Mouse (Mus musculus): ENCODE measurements around the gene Bcl3. TPM values are rescaled to one million over a fixed set of nuclear protein-coding genes. Genes with fewer than 3 reads are reported as not detected.
"Not testable (repeated sequence)": the region's sequence is repeated elsewhere in the genome, so short reads cannot be mapped to it uniquely, and the experiment has no call there.

The Bcl3 gene
- polyA plus RNA-seq, 1 experiment from 2014 or later = 9.2 TPM

DNA sequence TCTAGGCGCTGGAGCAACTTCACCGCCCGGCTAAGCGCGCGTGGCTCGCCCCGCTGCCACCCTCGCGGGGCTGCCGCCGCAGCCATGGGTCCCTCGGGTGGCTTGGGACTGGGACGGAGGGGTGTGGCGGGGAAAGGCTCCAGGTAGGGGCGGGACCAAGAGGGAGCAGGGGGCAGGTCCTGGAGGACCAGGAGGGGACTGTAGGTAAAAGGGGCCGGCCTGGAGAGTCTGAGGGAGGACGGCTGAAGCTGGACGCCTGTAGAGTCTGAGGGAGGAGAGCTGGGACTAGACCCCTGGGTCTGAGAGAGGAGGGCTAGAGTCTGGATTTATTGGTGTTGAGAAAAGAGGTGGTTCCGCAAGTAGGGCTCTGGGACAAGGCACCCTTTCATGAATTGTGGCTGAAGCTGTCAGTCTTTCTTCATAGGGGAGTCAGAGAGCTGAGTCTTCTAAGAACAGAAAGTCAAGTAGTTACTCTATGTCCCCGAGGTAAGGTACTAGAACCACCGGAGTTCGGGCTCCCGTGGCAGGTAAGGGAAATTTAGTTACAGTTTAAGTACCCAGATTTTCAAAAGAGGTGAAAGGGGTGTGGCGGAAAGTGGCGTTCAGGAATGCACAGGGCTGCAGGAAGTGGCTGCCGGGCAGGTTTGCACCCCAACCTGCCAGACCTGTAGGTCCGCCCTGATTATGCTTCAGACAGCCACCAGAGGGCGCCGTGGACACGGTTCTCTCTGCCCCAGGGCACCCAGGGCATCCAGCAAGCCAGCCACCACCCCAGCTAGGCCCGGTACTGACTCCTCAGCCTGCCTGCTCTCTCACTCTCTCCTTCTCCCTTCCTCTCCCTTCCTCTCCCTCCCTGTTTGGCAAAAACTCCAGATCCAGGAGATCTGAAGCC lies 25.6 kb downstream of the Bcl3 start, which contains the start of gene Cblc:
TSS of gene Cblc (minus strand) at position 113 of the 892 bp plus-strand sequence.
- H3K4me2 ChIP-seq (ENCODE audit: low read depth, low read length) = peak within 1 kb of the TSS; percentile 59
- H3K9me3 ChIP-seq (replicated peaks; ENCODE audit: control insufficient read depth, low read length) = no peaks in the 10 kb centered on the region
- H3K27me3 ChIP-seq (ENCODE audit: control insufficient read depth, insufficient read depth, low read length) = no peaks in the 10 kb centered on the region
- peaks cover 3% of the 10 kb centered on the region for H3K4me1 ChIP-seq (ENCODE audit: control insufficient read depth, insufficient read depth, low read length)
- peak; percentile 90 for ATAC-seq (ENCODE audit: insufficient read depth, low FRiP score)
- no peaks in the 10 kb centered on the region for H3K36me3 ChIP-seq (ENCODE audit: control insufficient read depth, insufficient read depth, low read length)
- WGBS = 2% methylated on average over 32 of the region's 32 CpGs
- peak within 1 kb of the TSS; percentile 53 for H3K4me3 ChIP-seq (replicated peaks; ENCODE audit: low read length)
- peak within 1 kb of the TSS; percentile 95 for H3K27ac ChIP-seq (ENCODE audit: low read length)
- H3K9ac ChIP-seq (ENCODE audit: low read length) = peak within 1 kb of the TSS; percentile 76

DNA sequence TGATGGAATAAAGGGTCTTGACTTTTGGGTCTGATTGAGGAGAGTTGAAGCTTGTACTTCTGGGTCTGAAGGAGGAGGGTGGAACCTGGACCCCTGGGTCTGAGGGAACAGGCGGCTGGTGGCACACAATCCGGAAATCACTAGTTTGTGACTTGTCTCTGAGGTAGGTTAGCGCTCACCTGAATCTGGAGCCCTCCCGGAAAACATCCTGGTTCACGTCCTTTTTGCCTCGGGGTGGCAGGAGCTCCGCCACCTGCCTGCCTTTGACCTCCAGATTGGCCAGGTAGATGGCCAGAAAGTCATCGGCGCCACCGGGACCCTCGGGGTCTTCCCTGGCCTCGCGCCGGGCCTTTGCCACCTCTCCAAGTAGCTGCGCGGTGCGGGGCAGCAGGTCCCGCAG lies 26.3 kb downstream of the Bcl3 start:
- Histone ChIP-seq H3K9me3 (replicated peaks; ENCODE audit: control insufficient read depth, low read length) (no peaks in the 10 kb centered on the region), H3K9ac (ENCODE audit: low read length) (peak overlapping the region; percentile 76), H3K27ac (ENCODE audit: low read length) (peak overlapping the region; percentile 95), H3K4me1 (ENCODE audit: control insufficient read depth, insufficient read depth, low read length) (peaks cover 3% of the 10 kb centered on the region), H3K4me2 (ENCODE audit: low read depth, low read length) (peak overlapping the region; percentile 59), H3K27me3 (ENCODE audit: control insufficient read depth, insufficient read depth, low read length) (no peaks in the 10 kb centered on the region), H3K4me3 (replicated peaks; ENCODE audit: low read length) (peak overlapping the region; percentile 53), H3K36me3 (ENCODE audit: control insufficient read depth, insufficient read depth, low read length) (no peaks in the 10 kb centered on the region)
- no peak for ATAC-seq (ENCODE audit: insufficient read depth, low FRiP score)
- 12% methylated on average over 18 of the region's 18 CpGs for WGBS

DNA sequence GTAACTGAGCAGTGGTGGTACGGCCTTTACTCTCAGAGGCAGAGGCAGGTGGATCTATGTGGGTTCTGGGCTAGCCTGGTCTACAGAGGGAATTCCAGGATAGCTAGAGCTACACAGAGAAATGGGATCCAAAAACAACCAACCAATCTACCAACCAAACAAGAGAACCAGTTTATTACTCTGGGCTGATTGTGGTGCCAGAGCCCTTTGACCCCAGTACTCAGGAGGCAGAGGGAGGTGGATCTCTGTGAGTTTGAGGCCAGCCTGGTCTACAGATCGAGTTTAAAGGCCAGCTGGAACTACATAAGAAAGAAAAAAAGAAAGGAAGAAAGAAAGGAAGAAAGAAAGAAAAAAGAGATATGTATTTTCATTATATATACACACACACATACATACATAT lies 27.3 kb downstream of the Bcl3 start:
- Histone ChIP-seq H3K4me2 (ENCODE audit: low read depth, low read length) (no peak overlapping the region), H3K4me1 (ENCODE audit: control insufficient read depth, insufficient read depth, low read length) (peaks cover 3% of the 10 kb centered on the region), H3K27me3 (ENCODE audit: control insufficient read depth, insufficient read depth, low read length) (no peaks in the 10 kb centered on the region), H3K36me3 (ENCODE audit: control insufficient read depth, insufficient read depth, low read length) (no peaks in the 10 kb centered on the region), H3K9ac (ENCODE audit: low read length) (no peak overlapping the region), H3K27ac (ENCODE audit: low read length) (no peak overlapping the region), H3K9me3 (replicated peaks; ENCODE audit: control insufficient read depth, low read length) (no peaks in the 10 kb centered on the region), H3K4me3 (replicated peaks; ENCODE audit: low read length) (no peak overlapping the region)
- no peak for ATAC-seq (ENCODE audit: insufficient read depth, low FRiP score)
- WGBS = 63% methylated on average over 2 of the region's 2 CpGs

DNA sequence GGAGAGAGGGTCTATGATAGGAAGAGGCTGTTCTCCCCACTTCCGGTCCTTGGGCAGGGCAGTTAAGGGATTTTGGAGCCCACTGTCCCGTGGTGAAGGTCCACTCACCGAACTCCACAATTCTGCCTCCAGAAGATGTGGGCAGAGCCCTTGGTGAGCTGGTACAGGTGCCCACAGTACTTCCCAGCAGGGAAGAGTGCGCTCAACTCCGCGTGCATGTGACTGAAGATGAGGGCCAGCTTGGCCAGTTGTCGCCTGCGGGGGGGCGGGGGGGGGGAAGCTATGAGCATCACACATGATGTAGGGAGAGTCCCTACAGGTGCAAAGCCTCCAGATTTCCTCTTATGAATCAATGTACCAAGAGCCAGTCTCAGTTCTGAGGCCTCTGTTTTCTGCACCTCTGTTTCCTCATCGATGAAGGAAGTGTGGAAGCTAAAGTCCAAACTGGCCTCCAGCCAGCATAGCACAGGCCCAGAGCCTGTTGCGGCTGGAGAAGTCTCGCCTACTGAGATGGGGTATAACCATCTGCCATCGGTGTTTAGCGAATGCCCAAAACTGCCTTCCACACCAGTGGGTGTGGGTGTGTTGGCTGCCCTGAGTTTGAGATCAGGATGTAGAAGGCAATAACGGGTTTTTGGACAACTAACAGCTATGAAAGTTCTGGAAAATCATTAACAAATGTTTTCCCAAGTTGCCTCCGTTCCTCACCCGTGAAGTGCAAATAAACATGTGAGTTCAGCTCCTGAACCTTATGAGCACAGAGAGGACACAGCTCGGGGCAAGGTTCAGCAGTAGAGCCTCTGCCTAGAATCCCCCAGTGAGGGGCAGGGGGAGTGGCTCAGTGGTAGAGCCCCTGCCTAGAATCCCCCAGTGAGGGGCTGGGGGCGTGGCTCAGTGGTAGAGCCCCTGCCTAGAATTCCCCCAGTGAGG lies 29.6 kb downstream of the Bcl3 start:
- Histone ChIP-seq H3K27me3 (ENCODE audit: control insufficient read depth, insufficient read depth, low read length) (no peaks in the 10 kb centered on the region), H3K36me3 (ENCODE audit: control insufficient read depth, insufficient read depth, low read length) (no peaks in the 10 kb centered on the region), H3K9ac (ENCODE audit: low read length) (no peak overlapping the region), H3K4me3 (replicated peaks; ENCODE audit: low read length) (no peak overlapping the region), H3K4me1 (ENCODE audit: control insufficient read depth, insufficient read depth, low read length) (peaks cover 3% of the 10 kb centered on the region), H3K4me2 (ENCODE audit: low read depth, low read length) (no peak overlapping the region), H3K9me3 (replicated peaks; ENCODE audit: control insufficient read depth, low read length) (no peaks in the 10 kb centered on the region), H3K27ac (ENCODE audit: low read length) (peak overlapping the region; percentile 6; the same call in 1 of the 2 replicates)
- 73% methylated on average over 19 of the region's 19 CpGs for WGBS
- ATAC-seq (ENCODE audit: insufficient read depth, low FRiP score) = no peak

DNA sequence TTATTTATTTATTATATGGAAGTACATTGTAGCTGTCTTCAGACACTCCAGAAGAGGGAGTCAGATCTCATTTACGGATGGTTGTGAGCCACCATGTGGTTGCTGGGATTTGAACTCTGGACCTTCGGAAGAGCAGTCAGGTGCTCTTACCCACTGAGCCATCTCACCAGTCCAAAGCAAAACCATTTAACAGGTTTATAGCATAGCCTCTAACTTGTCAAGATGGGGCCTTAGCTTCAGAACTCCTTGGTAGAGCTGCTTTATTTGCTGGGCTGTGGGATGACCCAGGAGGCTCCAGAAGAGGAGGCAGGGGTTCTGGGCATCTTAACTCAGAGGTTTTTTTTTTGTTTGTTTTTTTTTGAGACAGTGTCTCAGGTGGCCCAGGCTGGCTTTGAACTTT lies 31.1 kb downstream of the Bcl3 start:
- not testable (repeated sequence) for H3K27me3 ChIP-seq (ENCODE audit: control insufficient read depth, insufficient read depth, low read length); H3K9ac ChIP-seq (ENCODE audit: low read length); H3K4me1 ChIP-seq (ENCODE audit: control insufficient read depth, insufficient read depth, low read length); H3K4me2 ChIP-seq (ENCODE audit: low read depth, low read length); H3K9me3 ChIP-seq (replicated peaks; ENCODE audit: control insufficient read depth, low read length); H3K36me3 ChIP-seq (ENCODE audit: control insufficient read depth, insufficient read depth, low read length); ATAC-seq (ENCODE audit: insufficient read depth, low FRiP score); H3K27ac ChIP-seq (ENCODE audit: low read length); H3K4me3 ChIP-seq (replicated peaks; ENCODE audit: low read length)
- WGBS = 76% methylated on average over 2 of the region's 2 CpGs

DNA sequence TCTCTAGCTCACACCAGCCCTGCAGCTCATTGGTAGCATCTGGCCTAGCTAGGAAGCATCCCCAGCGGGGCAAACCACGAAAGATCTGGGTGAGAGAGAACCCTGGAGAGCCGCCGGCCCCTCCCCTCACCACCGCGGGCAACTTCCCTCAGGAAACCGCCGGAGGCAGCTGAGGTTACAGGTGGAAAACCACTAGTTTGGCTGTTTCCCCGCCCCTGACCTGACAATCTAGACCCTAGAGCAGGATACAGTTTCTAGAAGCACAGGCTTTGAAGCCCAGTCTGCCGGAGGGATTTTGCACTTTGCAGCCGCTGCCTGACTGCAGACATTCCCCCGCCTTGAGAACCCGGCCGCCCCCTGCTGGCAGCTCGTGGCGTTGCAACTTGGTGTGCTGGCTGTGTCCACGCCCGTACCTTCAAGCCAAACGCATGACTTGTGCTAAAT lies 32.6 kb downstream of the Bcl3 start:
- Histone ChIP-seq H3K27me3 (ENCODE audit: control insufficient read depth, insufficient read depth, low read length) (no peaks in the 10 kb centered on the region), H3K9ac (ENCODE audit: low read length) (peak overlapping the region; percentile 70), H3K4me3 (replicated peaks; ENCODE audit: low read length) (peak overlapping the region; percentile 36), H3K4me1 (ENCODE audit: control insufficient read depth, insufficient read depth, low read length) (peaks cover 3% of the 10 kb centered on the region), H3K9me3 (replicated peaks; ENCODE audit: control insufficient read depth, low read length) (no peaks in the 10 kb centered on the region), H3K4me2 (ENCODE audit: low read depth, low read length) (peak overlapping the region; percentile 65), H3K27ac (ENCODE audit: low read length) (0 out of 2 replicates have a peak overlapping the region, but pooled peaks have one; percentile 25), H3K36me3 (ENCODE audit: control insufficient read depth, insufficient read depth, low read length) (no peaks in the 10 kb centered on the region)
- peak; percentile 55; the same call in 1 of the 2 replicates for ATAC-seq (ENCODE audit: insufficient read depth, low FRiP score)
- WGBS = 1% methylated on average over 19 of the region's 19 CpGs

DNA sequence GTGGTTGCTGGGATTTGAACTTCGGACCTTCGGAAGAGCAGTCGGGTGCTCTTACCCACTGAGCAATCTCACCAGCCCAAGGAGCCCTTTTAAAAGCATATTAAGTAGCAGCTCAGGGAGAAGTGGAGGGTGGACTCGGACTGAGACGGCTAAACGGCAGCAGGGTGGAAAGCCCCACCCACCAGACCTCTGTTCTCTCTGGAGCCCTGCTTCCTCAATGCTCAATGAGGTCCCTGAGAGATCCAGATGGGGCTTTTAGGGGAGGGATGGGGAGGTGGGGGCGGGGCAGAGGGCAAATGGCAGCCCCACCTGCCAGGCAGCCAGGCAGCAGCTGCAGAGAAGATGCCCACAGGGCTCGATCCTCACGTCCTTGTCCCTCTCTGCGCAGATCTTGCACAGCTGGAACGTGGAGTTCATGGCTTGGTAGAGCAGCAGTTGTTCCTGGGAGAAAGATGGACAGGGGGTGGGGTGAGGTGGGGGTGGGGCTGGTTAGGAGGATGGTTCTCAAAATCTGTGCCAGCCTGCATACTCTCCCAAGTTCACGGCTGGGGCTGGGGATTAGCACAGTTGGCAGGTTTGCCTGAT lies 36.6 kb downstream of the Bcl3 start:
- H3K9ac ChIP-seq (ENCODE audit: low read length) = no peak overlapping the region
- no peaks in the 10 kb centered on the region for H3K27me3 ChIP-seq (ENCODE audit: control insufficient read depth, insufficient read depth, low read length)
- no peak overlapping the region for H3K4me3 ChIP-seq (replicated peaks; ENCODE audit: low read length)
- 41% methylated on average over 12 of the region's 12 CpGs for WGBS
- no peaks in the 10 kb centered on the region for H3K9me3 ChIP-seq (replicated peaks; ENCODE audit: control insufficient read depth, low read length)
- H3K36me3 ChIP-seq (ENCODE audit: control insufficient read depth, insufficient read depth, low read length) = no peaks in the 10 kb centered on the region
- no peaks in the 10 kb centered on the region for H3K4me1 ChIP-seq (ENCODE audit: control insufficient read depth, insufficient read depth, low read length)
- H3K4me2 ChIP-seq (ENCODE audit: low read depth, low read length) = no peak overlapping the region
- no peak overlapping the region for H3K27ac ChIP-seq (ENCODE audit: low read length)
- no peak for ATAC-seq (ENCODE audit: insufficient read depth, low FRiP score)

DNA sequence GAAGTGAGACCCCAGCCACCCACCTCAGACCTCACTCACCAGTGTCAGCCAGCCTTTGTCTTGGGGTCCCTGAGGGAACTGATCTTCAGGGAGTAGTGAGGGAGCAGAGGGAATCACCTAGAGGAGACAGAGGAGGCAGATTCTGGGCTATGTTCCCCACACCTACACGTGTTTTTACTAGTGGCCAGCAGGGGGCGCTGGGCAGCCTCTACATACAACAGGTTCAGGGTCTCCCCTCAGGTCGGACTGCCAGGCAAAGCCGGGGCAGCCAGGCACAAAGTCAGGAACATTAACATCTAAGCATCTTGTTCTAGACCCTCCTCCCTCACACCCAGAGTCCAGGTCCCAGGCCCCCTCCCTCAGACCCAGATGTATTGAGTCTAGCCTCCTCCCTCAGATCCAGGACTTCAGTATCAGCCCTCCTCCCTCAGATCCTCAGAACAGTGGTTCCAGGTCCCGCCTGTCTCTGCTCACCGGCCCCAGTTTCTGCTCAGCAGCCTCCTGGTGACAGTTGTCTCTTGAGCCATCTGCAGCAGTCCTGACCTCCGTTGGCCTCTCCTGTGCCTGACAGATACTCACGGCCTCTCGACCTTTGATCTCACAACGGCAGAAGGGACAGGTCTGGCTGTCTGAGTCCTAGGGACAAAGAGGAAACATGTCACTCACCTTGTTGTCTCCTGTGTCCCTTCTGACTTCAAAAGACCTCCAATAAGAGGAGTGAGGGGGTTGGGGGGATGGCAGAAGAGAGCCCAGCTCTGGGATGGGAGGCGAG lies 37.6 kb downstream of the Bcl3 start:
- Histone ChIP-seq H3K4me3 (replicated peaks; ENCODE audit: low read length) (no peak overlapping the region), H3K4me1 (ENCODE audit: control insufficient read depth, insufficient read depth, low read length) (no peaks in the 10 kb centered on the region), H3K9me3 (replicated peaks; ENCODE audit: control insufficient read depth, low read length) (0 out of 2 replicates have a peak, but pooled peaks cover 2% of the 10 kb centered on the region), H3K27ac (ENCODE audit: low read length) (no peak overlapping the region), H3K9ac (ENCODE audit: low read length) (no peak overlapping the region), H3K4me2 (ENCODE audit: low read depth, low read length) (no peak overlapping the region), H3K27me3 (ENCODE audit: control insufficient read depth, insufficient read depth, low read length) (no peaks in the 10 kb centered on the region), H3K36me3 (ENCODE audit: control insufficient read depth, insufficient read depth, low read length) (no peaks in the 10 kb centered on the region)
- ATAC-seq (ENCODE audit: insufficient read depth, low FRiP score) = no peak
- 28% methylated on average over 11 of the region's 11 CpGs for WGBS

All from stomach, embryonic 16.5 days (tissue).